Mouse (Mus musculus): ENCODE data around the gene Fbxl20. TPM values are rescaled to one million over a fixed set of nuclear protein-coding genes. Genes with fewer than 3 reads are reported as not detected.

Gene Fbxl20
- polyA plus RNA-seq, 2 experiments from 2014 or later, result 7.2 TPM

- ATAC-seq, result no peak
Measured at GRCm38 (mm10) chr11:98086574-98086973, 63.6 kb downstream of the Fbxl20 start.

DNA sequence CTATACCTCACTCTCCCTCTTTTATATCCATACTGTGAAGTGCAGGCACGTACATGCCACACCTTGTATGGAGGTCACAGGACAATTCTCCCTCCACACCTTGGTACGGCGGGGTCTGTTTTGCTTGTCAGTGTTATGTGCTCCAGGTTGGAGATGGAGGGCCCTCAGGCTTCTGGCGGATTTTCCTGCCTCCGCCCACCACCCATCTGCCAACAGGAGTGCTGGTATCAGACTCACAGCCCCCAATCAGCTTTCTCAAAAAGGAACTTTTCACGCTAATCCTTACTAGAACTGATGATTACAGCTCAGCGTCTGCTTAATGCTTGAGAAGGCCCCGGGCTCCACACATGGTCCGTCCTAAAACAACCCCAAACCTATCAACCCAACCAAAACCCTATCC, 64.1 kb downstream of the Fbxl20 start:
- no peak for ATAC-seq

DNA sequence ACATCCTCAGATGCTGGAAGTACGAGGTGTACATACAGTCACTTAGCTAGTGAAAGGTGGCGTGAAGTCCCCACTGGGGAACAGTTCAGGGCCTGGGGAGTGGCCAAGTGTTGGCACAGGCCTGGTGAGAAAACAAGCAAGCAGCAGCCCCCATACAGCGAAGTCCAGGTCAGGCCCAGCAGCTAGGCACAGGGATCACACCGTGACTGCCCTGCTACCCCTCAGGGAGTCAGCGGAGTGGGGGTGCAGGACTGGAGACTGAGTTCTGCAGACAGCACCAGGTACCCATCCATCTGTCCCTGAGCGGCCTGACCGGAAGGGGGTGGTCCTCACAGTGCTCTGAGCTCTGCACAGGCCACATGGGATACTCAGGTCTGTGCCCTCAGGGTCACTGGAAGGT, 67.5 kb downstream of the Fbxl20 start:
- no peak for ATAC-seq

DNA sequence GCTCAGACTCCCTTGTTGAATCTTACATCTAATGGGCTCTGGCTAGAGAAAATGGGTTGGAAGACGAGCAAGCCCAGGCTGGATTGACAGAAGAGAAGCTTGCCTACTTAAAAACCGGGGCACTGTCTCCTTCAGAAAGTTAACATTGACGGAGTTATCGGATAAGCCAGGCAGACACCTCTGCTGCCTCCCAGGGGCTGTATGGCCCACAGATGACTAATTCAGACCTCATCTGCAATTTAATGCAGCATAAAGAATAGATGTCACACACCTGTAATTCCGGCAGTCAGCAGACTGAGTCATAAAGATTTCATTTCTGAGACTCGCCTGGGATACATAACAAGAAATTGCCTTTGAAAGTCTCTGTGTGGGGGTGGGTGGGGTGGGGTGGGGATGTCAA, 69.8 kb downstream of the Fbxl20 start:
- no peak for ATAC-seq

GRCm38 (mm10) chr11:98077086-98077485, 73.1 kb downstream of the Fbxl20 start:
- no peak for ATAC-seq

- ATAC-seq, result peak; percentile 72
Measured at GRCm38 (mm10) chr11:98075195-98075808, 74.9 kb downstream of the Fbxl20 start.

DNA sequence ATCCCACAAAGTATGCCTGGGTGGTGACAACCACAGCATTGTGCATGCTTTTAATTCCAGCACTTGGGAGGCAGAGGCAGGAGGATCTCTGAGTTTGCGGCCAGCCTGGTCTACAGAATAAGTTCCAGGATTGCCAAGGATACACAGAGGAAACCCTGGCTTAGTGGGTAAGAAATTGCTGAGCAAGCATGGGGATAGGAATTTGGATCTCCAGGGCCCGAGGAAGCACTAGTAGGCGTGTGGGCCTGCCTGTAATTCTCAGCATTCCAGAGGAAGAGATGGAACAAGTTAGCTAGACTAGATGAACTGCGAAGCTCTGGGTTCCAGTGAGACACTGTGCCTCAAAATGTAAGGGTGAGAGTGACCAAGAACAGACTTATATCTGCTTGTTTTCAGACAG, 76.8 kb downstream of the Fbxl20 start:
- no peak for ATAC-seq

DNA sequence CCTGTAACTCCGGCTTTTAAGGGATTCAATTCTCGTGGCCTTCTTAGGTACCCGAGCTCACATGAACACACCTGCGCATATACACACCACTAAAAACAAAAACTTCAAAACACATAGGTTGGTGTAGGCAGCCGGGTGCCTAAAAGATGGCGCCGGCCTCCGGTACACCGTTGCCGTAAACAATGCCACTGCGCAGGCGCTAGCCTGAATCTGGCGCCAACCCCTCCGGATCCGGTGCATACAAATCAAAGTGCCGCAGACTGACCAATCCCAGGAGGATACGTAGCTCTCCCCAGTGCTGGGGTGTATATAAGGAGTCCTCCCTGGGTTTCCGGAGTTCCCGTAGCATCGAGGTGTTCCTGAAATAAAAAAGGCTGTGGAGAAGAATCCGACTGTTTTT, 82.9 kb downstream of the Fbxl20 start:
- ATAC-seq, result no peak

GRCm38 (mm10) chr11:98066201-98066600, 84.0 kb downstream of the Fbxl20 start:
- no peak for ATAC-seq

- ATAC-seq, result no peak
Measured at GRCm38 (mm10) chr11:98061904-98062562, 88.2 kb downstream of the Fbxl20 start.

GRCm38 (mm10) chr11:98061441-98061840, 88.8 kb downstream of the Fbxl20 start:
- ATAC-seq, result no peak

DNA sequence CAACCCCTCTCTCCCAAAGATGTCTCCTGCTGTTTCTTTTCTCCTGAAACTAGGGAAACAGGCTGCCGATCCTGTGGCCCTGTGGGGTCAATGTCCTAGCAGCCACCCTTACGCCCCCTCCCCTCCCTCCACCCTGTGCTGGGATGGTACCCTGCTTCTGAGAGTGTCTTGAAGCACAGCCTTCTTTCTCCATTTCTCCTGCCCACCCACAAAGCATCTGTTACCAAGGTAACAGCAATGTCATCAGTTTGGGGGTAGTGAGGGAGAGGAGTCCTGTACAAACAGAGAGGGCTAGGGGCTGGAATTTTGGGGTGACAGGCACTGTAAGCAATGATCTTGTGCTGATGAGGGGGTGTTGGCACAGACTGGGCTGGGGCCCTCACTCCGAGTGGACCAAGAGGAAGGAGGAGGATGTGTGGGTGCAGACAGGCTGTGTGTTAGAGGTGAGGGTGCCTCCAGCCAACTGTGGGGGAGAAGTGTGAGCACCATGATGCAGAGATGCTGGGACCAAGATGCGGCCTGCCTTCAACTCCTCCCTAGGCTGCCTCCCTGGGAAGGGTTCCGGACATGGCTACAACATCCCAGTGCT, 90.0 kb downstream of the Fbxl20 start:
- no peak for ATAC-seq

GRCm38 (mm10) chr11:98059662-98060061, 90.5 kb downstream of the Fbxl20 start:
- no peak for ATAC-seq

- no peak for ATAC-seq
Measured at GRCm38 (mm10) chr11:98057998-98058397, 92.2 kb downstream of the Fbxl20 start.

- no peak for ATAC-seq
Measured at GRCm38 (mm10) chr11:98057466-98057865, 92.7 kb downstream of the Fbxl20 start.

DNA sequence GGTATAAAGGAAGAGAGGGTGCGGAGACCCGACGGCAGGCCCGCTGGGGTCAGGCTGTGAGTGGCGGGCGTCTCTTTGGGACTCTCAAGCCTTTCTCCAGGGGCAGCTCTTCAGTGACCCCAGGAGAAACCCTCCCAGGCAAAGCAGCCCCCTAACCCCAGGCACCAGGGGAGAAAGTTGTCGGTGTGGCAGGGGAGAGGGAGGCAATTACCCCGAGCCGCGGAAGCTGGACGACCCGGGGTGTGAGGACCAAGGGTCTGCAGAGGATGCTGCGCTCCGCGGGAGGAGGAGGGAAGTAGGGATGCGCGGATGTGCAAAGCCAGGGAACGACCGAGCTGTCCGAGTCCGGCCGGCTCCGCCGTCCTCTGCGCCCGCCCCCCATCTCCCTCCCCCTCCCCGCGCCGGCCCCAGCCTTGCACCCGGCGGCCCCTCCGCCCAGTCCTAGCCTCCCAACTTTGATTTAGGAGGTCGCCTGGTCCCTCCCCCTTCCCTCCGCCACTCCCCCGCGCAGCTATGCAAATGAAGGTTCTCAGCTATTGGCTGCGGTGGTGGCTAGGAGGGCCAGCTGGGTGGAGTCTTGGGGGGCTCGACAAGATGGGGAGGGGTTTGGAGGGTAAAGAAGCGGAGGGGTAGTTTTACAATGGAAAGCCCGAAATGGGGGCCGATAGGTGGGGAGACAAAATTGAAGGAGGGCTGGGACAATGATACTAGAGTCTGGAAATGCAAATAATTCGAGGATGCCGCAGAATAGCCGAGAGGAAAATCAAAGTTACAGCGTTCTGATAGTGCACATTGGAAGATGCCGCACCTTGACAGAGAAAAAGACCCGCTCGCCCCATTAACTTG, 97.0 kb downstream of the Fbxl20 start, which contains the start of gene Stac2:
TSS of gene Stac2 (minus strand) at position 474 of the 846 bp plus-strand sequence.
- no peak for ATAC-seq

DNA sequence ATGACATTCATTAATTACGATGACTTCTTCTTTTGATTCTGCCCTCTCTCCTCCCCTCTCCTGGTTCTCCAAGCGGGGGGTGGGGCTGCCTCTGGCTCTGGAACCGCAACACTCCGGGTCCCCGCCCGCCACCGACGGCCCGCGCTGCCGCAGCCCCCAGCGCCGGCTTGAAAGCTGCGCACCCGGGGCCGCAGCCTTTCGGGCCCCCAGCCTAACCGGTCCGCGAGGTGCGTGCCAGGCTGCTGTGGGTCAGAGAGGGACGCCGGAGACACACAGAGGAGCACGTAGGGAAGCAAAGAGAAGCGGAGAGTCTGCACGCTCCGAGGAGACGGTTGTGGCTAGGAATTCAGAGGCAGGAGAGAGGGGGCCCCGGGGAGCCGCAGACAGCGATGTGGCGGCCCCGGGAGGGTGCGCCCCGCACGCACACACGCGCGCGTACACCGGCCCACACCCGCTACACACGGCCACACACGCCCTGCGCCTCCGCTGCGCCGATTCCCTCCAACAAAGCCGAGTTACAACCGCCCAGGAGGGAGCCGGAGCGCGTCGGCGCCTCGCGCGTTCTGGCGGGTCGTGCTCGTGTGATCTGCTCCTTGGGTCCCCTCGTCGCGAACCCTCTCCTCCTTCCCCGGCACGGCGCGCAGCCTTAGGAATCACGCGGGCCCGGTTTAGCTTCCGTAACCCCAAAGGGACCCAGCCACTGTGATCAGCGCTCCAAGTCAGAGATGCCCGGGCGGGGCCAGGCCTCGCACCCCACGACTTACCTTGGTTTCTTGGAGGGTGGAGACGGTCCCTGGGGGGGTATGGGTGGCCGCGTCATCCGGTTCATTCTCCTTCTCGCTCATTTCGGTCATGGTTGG, 97.8 kb downstream of the Fbxl20 start:
- ATAC-seq, result peak; percentile 23

DNA sequence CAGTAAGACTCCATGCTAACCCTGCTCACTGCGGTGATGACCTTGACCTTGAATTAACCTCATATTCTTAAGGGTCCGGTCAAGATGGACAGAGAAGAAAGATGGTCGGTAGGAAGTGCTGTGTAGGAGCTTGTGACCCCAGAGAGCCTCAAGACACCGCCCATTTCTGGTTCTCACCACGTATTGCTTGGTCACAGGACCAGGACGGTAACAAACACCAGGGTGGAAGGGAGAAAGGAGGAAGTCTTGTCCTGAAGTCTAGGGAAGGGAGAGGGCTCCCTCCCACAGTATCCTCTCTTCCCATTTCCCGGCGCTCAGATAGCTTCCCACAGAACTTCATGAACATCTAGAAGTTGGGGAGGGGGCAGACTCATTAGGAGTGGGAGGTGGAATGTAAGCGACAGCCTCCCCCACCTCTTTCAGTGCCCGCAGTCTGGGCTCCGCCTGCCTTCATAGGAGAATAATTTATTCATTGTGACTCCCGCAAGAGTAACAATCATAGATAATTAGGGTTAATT, 98.5 kb downstream of the Fbxl20 start:
- no peak for ATAC-seq

DNA sequence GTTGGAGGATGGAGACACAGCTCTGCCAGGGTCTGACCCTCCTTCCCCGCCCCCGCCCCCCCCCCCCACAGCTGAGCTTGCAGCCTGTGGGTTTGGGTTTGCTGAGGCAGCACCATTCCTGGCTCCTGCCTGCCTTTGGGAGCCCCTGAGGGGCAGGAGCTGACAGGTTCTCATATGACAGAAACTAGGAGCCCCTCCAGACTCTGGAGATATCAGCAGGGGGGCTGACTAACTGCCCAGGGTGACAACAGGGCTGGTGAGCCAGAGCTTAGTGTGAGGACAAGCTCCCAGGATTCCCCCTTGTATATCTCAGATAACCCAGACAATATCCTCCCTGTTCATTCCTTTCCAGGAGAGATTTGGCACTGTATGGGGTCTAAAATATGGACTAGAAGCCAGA, 99.3 kb downstream of the Fbxl20 start:
- no peak for ATAC-seq

DNA sequence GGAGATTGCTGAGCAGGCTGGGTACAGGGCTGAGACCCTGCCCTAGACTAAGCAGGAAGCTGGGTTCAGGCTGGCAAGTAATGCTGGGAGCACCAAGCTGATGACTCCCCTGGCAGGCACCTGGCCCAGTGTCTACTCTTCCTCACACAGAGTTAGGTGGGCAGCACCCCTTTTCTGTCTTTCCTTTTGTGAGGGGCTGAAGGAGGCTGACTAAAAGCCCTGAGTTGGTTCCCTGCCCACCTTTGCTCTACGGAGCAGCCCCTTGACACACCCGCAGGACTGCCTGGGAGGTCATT, 99.7 kb downstream of the Fbxl20 start:
- no peak for ATAC-seq

- ATAC-seq, result no peak
Measured at GRCm38 (mm10) chr11:98049672-98050519, 100.3 kb downstream of the Fbxl20 start.
